Mouse (Mus musculus) layer of hippocampus, adult 9-10 months (tissue): ENCODE measurements around the gene Fars2.

Experiments used
- DNase-seq: peaks from one replicate; pipeline ENCODE4 v3.0.0; 2022; ENCODE audit warnings: low spot score

Gene Fars2

GRCm38 (mm10) chr13:36683581-36683980 lies 566.4 kb downstream of the Fars2 start:
- DNase-seq, result no peak

GRCm38 (mm10) chr13:36695516-36696201 lies 578.4 kb downstream of the Fars2 start:
- DNase-seq, result no peak

GRCm38 (mm10) chr13:36696351-36696771 lies 579.1 kb downstream of the Fars2 start:
- no peak for DNase-seq

GRCm38 (mm10) chr13:36707088-36707690 lies 590.0 kb downstream of the Fars2 start:
- DNase-seq, result no peak

GRCm38 (mm10) chr13:36714101-36714500 lies 596.9 kb downstream of the Fars2 start:
- DNase-seq, result no peak

- DNase-seq, result no peak
Measured at GRCm38 (mm10) chr13:36716708-36717107, 599.5 kb downstream of the Fars2 start.

GRCm38 (mm10) chr13:36717376-36717775 lies 600.2 kb downstream of the Fars2 start:
- DNase-seq, result no peak

- no peak for DNase-seq
Measured at GRCm38 (mm10) chr13:36720297-36721017, 603.2 kb downstream of the Fars2 start.

- DNase-seq, result no peak
Measured at GRCm38 (mm10) chr13:36722309-36722708, 605.1 kb downstream of the Fars2 start.

- no peak for DNase-seq
Measured at GRCm38 (mm10) chr13:36723726-36724300, 606.6 kb downstream of the Fars2 start.

- DNase-seq, result no peak
Measured at GRCm38 (mm10) chr13:36724533-36725470, 607.6 kb downstream of the Fars2 start.

- no peak for DNase-seq
Measured at GRCm38 (mm10) chr13:36725881-36726280, 608.7 kb downstream of the Fars2 start.

GRCm38 (mm10) chr13:36726551-36726950 lies 609.3 kb downstream of the Fars2 start:
- no peak for DNase-seq

GRCm38 (mm10) chr13:36726951-36727778 lies 610.0 kb downstream of the Fars2 start:
- DNase-seq, result no peak

- no peak for DNase-seq
Measured at GRCm38 (mm10) chr13:36727779-36728470, 610.7 kb downstream of the Fars2 start.

GRCm38 (mm10) chr13:36728509-36728908 lies 611.3 kb downstream of the Fars2 start:
- no peak for DNase-seq

GRCm38 (mm10) chr13:36729731-36730340 lies 612.6 kb downstream of the Fars2 start:
- no peak for DNase-seq

GRCm38 (mm10) chr13:36730341-36730761 lies 613.1 kb downstream of the Fars2 start:
- no peak for DNase-seq
